Mouse (Mus musculus) forebrain, embryonic 11.5 days (tissue): ENCODE measurements at regions not wholly inside any gene's neighbourhood (a gene's known extent, or its start where the extent isn't known, plus 50 kb on each side); places are given as distances from the start of the nearest gene placed in this dataset.
"Not testable (repeated sequence)": the region's sequence is repeated elsewhere in the genome, so short reads cannot be mapped to it uniquely, and the experiment has no call there.

ENCODE experiments used
- ATAC-seq: fragments of 200-750 bp; cut with Nextera tagmentation; replicated peaks from 2 replicates; pipeline ENCODE4 v1.8.0; 2017; ENCODE audit warnings: moderate TSS enrichment; ENCODE audit not compliant: low FRiP score
- DNase-seq: peaks from one replicate; pipeline ENCODE4 v3.0.0-alpha.2; 2017; ENCODE audit warnings: low spot score
- H3K27ac ChIP-seq: fragments of 300-500 bp; sonication (generic); 2 replicates; pipeline ENCODE4 v1.5.1; 2014; ENCODE audit warnings: low read depth, low read length
- H3K27me3 ChIP-seq: fragments of 300-500 bp; sonication (generic); 2 replicates; pipeline ENCODE4 v1.6.1; 2014; ENCODE audit warnings: mild to moderate bottlenecking, low read length, mixed read lengths; ENCODE audit not compliant: control insufficient read depth, insufficient read depth
- H3K36me3 ChIP-seq: fragments of 300-500 bp; sonication (generic); 2 replicates; pipeline ENCODE4 v1.6.1; 2014; ENCODE audit warnings: mild to moderate bottlenecking, low read length, moderate library complexity, mixed read lengths; ENCODE audit not compliant: control insufficient read depth, insufficient read depth
- H3K4me1 ChIP-seq: fragments of 300-500 bp; sonication (generic); replicated peaks from 2 replicates; pipeline ENCODE4 v1.6.1; 2014; ENCODE audit warnings: low read length, mixed read lengths; ENCODE audit not compliant: control insufficient read depth, insufficient read depth
- H3K4me2 ChIP-seq: fragments of 300-500 bp; sonication (generic); 2 replicates; pipeline ENCODE4 v1.6.1; 2014; ENCODE audit warnings: low read depth, mild to moderate bottlenecking, low read length, moderate library complexity, mixed read lengths; ENCODE audit not compliant: severe bottlenecking
- H3K4me3 ChIP-seq: fragments of 300-500 bp; sonication (generic); 2 replicates; pipeline ENCODE4 v1.5.1; 2014; ENCODE audit warnings: low read depth, low read length
- H3K9ac ChIP-seq: fragments of 300-500 bp; sonication (generic); 2 replicates; pipeline ENCODE4 v1.6.1; 2014; ENCODE audit warnings: low read length
- H3K9me3 ChIP-seq: fragments of 300-500 bp; sonication (generic); 2 replicates; pipeline ENCODE4 v1.6.1; 2016; ENCODE audit warnings: low read length, mixed read lengths; ENCODE audit not compliant: control insufficient read depth
- WGBS: fragments of 180-500 bp; shearing (Covaris S2); extraction: QIAGEN DNeasy Blood & Tissue Kit; methylation state at CpG from one replicate; pipeline ENCODE4 v1.1.7; 2014; 5-methylcytosine and 5-hydroxymethylcytosine counted together

GRCm38 (mm10) chr3:96374343-96374624 is 77.8 kb downstream of the BC107364 start:
- not testable (repeated sequence) for H3K4me1 ChIP-seq, H3K9ac ChIP-seq, ATAC-seq, H3K4me3 ChIP-seq, H3K36me3 ChIP-seq, H3K27ac ChIP-seq, H3K27me3 ChIP-seq, H3K4me2 ChIP-seq, DNase-seq, H3K9me3 ChIP-seq
- no CpG with 5 or more reads among the region's 4 CpGs for WGBS

- not testable (repeated sequence) for H3K27ac ChIP-seq, H3K4me2 ChIP-seq, H3K4me1 ChIP-seq, H3K36me3 ChIP-seq, H3K9ac ChIP-seq, H3K9me3 ChIP-seq, H3K4me3 ChIP-seq, DNase-seq, H3K27me3 ChIP-seq
- 0% methylated on average over 2 of the region's 43 CpGs for WGBS
- ATAC-seq, result peak; percentile 91
Observed at GRCm38 (mm10) chr3:96373600-96374342, 78.3 kb downstream of the BC107364 start.

GRCm38 (mm10) chr3:96362581-96362980 is 68.8 kb upstream of the Fcgr1 start:
- 42% methylated on average over 10 of the region's 10 CpGs for WGBS
- peak; percentile 47 for DNase-seq
- not testable (repeated sequence) for H3K9ac ChIP-seq, H3K27me3 ChIP-seq, H3K4me1 ChIP-seq, H3K27ac ChIP-seq, H3K4me2 ChIP-seq, H3K36me3 ChIP-seq, H3K9me3 ChIP-seq, H3K4me3 ChIP-seq, ATAC-seq

GRCm38 (mm10) chr3:96360816-96361215 is 67.0 kb upstream of the Fcgr1 start:
- DNase-seq (no peak), ATAC-seq (0 out of 2 replicates have a peak, but pooled peaks have one; percentile 10)
- H3K9me3 ChIP-seq, result no peaks in the 10 kb centered on the region
- H3K27me3 ChIP-seq, result peaks cover 7% of the 10 kb centered on the region
- 75% methylated on average over 3 of the region's 3 CpGs for WGBS
- no peak overlapping the region for H3K27ac ChIP-seq
- H3K36me3 ChIP-seq, result no peaks in the 10 kb centered on the region
- H3K4me3 ChIP-seq, result no peak overlapping the region
- no peaks in the 10 kb centered on the region for H3K4me1 ChIP-seq
- H3K4me2 ChIP-seq, result no peak overlapping the region
- no peak overlapping the region for H3K9ac ChIP-seq

- H3K27me3 ChIP-seq, H3K36me3 ChIP-seq, H3K9me3 ChIP-seq, H3K4me2 ChIP-seq, DNase-seq, H3K9ac ChIP-seq, H3K27ac ChIP-seq, H3K4me1 ChIP-seq, H3K4me3 ChIP-seq: not testable (repeated sequence)
- peak; percentile 93 for ATAC-seq
- WGBS, result 0% methylated on average over 2 of the region's 21 CpGs
Observed at GRCm38 (mm10) chr3:96360214-96360536, 66.4 kb upstream of the Fcgr1 start.

- peak; percentile 89 for ATAC-seq
- not testable (repeated sequence) for H3K36me3 ChIP-seq, DNase-seq, H3K9me3 ChIP-seq, H3K4me3 ChIP-seq, H3K4me1 ChIP-seq, H3K9ac ChIP-seq, H3K27me3 ChIP-seq, H3K27ac ChIP-seq, H3K4me2 ChIP-seq
- no CpG with 5 or more reads among the region's 26 CpGs for WGBS
Observed at GRCm38 (mm10) chr3:96359507-96360213, 65.9 kb upstream of the Fcgr1 start.

GRCm38 (mm10) chr3:96351623-96352022 is 57.9 kb upstream of the Fcgr1 start:
- H3K4me2 ChIP-seq, H3K4me3 ChIP-seq, H3K9ac ChIP-seq, H3K9me3 ChIP-seq, H3K36me3 ChIP-seq, ATAC-seq, H3K27ac ChIP-seq, H3K27me3 ChIP-seq, DNase-seq, H3K4me1 ChIP-seq: not testable (repeated sequence)
- no CpG with 5 or more reads among the region's 6 CpGs for WGBS

GRCm38 (mm10) chr3:96350985-96351384 is 57.2 kb upstream of the Fcgr1 start:
- not testable (repeated sequence) for H3K4me3 ChIP-seq, H3K4me1 ChIP-seq, H3K27ac ChIP-seq, H3K36me3 ChIP-seq, H3K9me3 ChIP-seq, DNase-seq, ATAC-seq, H3K4me2 ChIP-seq, H3K9ac ChIP-seq, H3K27me3 ChIP-seq
- no CpG with 5 or more reads among the region's 13 CpGs for WGBS

GRCm38 (mm10) chr3:96346543-96346942 is 52.8 kb upstream of the Fcgr1 start:
- not testable (repeated sequence) for H3K27ac ChIP-seq, H3K9ac ChIP-seq, H3K36me3 ChIP-seq, H3K4me2 ChIP-seq, H3K4me1 ChIP-seq, H3K9me3 ChIP-seq, H3K4me3 ChIP-seq, ATAC-seq, DNase-seq
- peaks cover 17% of the 10 kb centered on the region for H3K27me3 ChIP-seq
- no CpG with 5 or more reads among the region's 17 CpGs for WGBS
